Mouse (Mus musculus) liver, adult 2 months (tissue): ENCODE data around the gene Rala.

ENCODE experiments used
- CTCF ChIP-seq: fragments of 200-500 bp; IDR thresholded peaks from 2 replicates; pipeline ENCODE4 v1.5.1; 2011; ENCODE audit warnings: low read depth, low read length, control low read depth
- POLR2A ChIP-seq: fragments of 200-500 bp; IDR thresholded peaks from 2 replicates; pipeline ENCODE4 v1.6.1; 2011; ENCODE audit warnings: low read length, control low read depth; ENCODE audit not compliant: insufficient read depth; ENCODE audit errors: extremely low read depth

DNA sequence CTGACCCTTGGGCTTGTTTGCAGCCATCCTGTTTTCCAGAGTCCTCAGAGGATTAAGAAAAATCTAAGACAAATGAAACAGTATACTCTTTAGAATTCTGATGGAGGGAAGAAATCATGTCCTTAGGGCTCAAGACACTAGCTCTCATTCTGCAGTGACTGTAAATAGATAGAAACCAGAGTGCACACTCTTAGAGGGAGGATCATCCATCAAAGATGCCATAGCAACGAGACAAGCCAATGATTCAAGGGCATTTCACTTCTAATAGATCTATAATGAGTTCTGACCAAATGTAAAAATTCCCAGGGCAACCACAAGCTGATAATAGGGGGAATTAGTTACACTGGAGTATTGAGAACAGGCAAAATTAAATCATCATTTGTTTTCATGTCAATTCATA, 47.0 kb downstream of the Rala start:
- TF ChIP-seq CTCF (no peak), POLR2A (no peak)
